Mouse (Mus musculus) cerebellum, adult 11 months (tissue): Measurements from ENCODE around the gene Rchy1.

Source experiments
- DNase-seq: peaks from one replicate; pipeline ENCODE4 v3.0.0; 2022

Gene Rchy1

GRCm38 (mm10) chr5:91962639-91963440 is at the start of gene Rchy1:
Gene Rchy1 (minus strand): TSS chr5:91963068.
- peak; percentile 90 for DNase-seq

GRCm38 (mm10) chr5:92011756-92012155 is 48.9 kb upstream of the Rchy1 start:
- no peak for DNase-seq

GRCm38 (mm10) chr5:92009827-92010226 is 47.0 kb upstream of the Rchy1 start:
- no peak for DNase-seq

GRCm38 (mm10) chr5:92003011-92003410 is 40.1 kb upstream of the Rchy1 start:
- no peak for DNase-seq

- DNase-seq: no peak
Observed at GRCm38 (mm10) chr5:92000770-92001169, 37.9 kb upstream of the Rchy1 start.

GRCm38 (mm10) chr5:91994546-91994945 is 31.7 kb upstream of the Rchy1 start:
- no peak for DNase-seq

GRCm38 (mm10) chr5:91993061-91993460 is 30.2 kb upstream of the Rchy1 start:
- no peak for DNase-seq

GRCm38 (mm10) chr5:91991191-91991937 is 28.5 kb upstream of the Rchy1 start:
- no peak for DNase-seq

- no peak for DNase-seq
Observed at GRCm38 (mm10) chr5:91989261-91989660, 26.4 kb upstream of the Rchy1 start.

- no peak for DNase-seq
Observed at GRCm38 (mm10) chr5:91987799-91988198, 24.9 kb upstream of the Rchy1 start.

- DNase-seq: no peak
Observed at GRCm38 (mm10) chr5:91987236-91987635, 24.4 kb upstream of the Rchy1 start, which contains the start of gene Odaph. Gene Odaph (plus strand): TSS chr5:91987475.

GRCm38 (mm10) chr5:91985721-91986120 is 22.9 kb upstream of the Rchy1 start:
- DNase-seq: no peak

GRCm38 (mm10) chr5:91983490-91983889 is 20.6 kb upstream of the Rchy1 start:
- DNase-seq: no peak

GRCm38 (mm10) chr5:91981176-91981840 is 18.4 kb upstream of the Rchy1 start:
- DNase-seq: no peak

GRCm38 (mm10) chr5:91977397-91977770 is 14.5 kb upstream of the Rchy1 start:
- DNase-seq: no peak

GRCm38 (mm10) chr5:91976566-91977396 is 13.9 kb upstream of the Rchy1 start:
- DNase-seq: no peak

GRCm38 (mm10) chr5:91975758-91976157 is 12.9 kb upstream of the Rchy1 start:
- DNase-seq: no peak

GRCm38 (mm10) chr5:91974002-91974401 is 11.1 kb upstream of the Rchy1 start:
- no peak for DNase-seq

- DNase-seq: no peak
Observed at GRCm38 (mm10) chr5:91972046-91972445, 9.2 kb upstream of the Rchy1 start.

GRCm38 (mm10) chr5:91962259-91962638 is 619 bp downstream of the Rchy1 start:
- no peak for DNase-seq

GRCm38 (mm10) chr5:91961370-91961769 is 1.5 kb downstream of the Rchy1 start:
- DNase-seq: no peak

GRCm38 (mm10) chr5:91960606-91961254 is 2.1 kb downstream of the Rchy1 start:
- DNase-seq: no peak
